Mouse (Mus musculus): ENCODE measurements around the gene Tspan1.

The Tspan1 gene

DNA sequence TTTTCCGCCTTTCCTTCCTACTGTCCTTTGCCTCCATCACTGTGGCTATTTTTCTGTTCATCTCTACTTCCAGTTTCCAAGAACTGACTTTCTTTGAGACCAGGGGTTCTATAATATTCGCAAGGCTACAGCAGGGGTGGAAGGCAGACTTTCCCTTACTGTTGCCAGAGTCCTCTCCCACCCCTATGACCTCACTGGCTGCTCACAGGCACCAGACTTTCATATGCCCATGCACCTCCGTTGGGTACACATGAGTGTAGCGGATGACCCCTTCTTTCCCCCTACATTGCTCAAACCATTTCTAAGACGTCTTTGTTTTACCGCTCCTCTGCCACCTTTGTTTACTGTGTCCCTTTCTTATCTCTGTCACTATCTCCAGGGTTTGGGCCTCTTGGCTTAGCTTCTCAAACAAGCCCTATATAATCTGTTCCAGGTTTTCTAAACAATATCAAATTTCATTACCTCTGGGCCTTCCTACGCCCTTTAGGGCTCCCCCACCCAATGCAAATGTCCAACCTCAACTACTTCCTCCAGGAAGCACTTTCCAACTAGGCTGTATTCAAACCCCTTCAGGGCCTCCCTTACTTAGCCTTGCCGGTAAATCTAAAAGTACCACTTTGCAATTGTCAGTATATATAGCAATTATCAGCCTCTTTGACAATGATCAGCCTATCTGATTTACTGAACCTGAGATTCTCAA, 1.5 kb downstream of the Tspan1 start:
- no peak for DNase-seq (ENCODE audit: low spot score)

DNA sequence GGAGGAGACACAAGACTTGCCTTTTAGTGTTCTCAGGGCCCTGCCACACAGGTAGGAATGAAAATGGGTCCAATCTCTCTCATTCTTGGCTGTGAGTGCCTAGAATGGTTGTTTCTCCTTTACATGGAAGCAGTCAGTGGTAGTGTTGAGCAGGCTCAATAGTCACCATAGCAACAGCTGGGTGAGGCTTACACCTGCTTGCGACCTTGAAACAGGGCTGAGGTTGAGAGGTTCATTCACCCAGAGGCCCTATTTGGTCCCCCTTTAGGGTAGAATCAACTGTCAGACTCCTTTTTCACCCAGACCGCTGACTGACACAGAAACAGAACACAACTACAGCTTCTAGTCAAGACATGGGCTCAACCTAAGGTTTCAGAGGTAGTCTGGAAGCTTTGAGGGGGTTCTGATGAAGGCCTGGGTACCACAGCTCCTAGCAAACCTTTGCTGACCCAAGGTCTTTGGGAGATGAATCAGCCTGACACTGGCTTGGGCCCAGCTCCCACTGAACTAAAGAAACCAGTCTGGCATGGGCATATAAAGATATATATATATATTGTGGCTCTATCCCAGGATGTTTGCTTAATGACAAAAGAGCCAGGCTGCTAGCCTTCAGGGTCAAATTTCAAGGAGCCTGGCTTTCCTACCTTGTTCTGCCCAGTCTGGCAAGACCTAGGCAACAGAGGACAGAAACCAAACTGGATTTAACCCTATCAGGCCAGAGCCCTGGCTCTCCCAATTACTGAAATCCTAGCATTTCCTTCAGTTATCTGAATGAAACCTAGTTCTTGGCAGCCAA, 2.4 kb downstream of the Tspan1 start:
- DNase-seq (ENCODE audit: low spot score): no peak

DNA sequence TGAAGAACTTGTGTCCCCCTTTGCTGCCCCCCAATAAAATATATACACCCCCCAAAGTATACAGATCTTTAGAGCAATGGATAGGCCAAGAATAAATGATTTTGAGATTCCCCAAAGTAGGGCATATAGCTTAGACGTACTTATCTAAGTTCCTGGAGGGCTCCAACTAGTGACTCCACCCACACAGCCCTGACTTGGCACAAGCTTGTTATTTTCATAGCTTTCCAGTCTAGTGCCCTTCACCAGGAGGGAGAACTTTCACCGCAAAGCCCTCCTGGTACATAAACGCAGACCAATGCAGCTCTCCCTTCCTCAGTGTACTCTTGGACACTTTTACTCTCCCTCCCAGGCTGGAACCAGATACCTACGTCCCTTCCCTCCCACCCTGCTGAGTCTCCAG, 5.3 kb downstream of the Tspan1 start:
- no peak for DNase-seq (ENCODE audit: low spot score)

DNA sequence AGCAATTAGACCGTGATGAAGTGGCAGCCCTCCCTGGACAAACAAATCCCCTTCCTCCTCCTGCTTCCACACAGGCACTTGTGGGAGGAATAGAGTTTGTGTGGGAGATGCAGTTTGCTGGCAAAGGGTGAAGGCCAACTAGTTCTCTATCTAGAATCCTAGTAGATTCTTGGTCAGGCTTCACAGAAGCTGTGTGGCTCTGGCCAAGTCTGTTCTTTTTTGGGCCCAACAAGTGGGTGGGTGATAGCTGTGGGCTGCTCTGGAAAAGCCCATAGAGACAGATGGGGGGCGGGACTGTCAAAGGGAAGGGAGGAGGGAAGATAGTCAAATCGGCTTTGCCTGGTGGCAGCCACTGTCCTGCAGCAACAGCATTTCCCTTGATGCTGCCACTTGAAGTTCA, 6.6 kb downstream of the Tspan1 start:
- no peak for DNase-seq (ENCODE audit: low spot score)

DNA sequence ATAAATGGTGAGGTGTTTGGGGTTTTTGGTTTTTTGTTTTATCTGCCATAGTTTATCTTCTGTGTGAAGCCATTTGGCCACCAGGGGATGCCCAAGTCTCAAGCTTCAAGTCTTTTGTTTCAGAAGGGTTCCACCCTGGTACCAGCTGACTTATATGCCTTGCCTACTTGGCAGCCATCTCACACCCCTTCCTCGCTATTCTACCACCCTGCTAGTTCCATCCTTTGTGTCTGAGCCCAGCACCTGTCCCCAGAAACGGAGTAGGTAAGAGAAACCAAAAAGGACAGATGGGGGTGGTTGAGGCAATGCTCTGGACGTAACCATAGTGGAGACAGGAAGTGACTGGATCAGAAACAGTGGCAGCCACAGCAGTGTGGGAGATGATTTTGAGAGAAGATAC, 7.5 kb downstream of the Tspan1 start:
- no peak for DNase-seq (ENCODE audit: low spot score)

DNA sequence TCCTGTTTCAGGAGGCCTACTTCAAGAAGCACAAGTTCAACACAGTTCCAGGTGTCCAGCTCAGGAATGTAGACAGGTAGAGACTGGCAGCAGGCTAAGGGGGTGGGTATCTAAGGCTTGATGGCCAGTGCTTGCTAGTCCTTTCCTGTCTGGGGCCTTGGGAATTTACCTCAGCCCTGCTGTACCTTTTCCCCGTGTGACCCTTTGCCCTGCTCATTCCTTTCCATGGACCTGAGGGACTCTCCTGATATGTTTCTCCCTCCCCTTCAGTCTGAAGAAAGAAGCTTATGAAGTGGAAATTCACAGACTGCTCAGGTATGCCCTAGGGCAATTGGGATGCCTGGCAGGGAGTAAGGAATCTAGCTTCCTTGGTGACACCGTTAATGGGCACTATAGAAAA, 9.5 kb downstream of the Tspan1 start:
- no peak for DNase-seq (ENCODE audit: low spot score)

DNA sequence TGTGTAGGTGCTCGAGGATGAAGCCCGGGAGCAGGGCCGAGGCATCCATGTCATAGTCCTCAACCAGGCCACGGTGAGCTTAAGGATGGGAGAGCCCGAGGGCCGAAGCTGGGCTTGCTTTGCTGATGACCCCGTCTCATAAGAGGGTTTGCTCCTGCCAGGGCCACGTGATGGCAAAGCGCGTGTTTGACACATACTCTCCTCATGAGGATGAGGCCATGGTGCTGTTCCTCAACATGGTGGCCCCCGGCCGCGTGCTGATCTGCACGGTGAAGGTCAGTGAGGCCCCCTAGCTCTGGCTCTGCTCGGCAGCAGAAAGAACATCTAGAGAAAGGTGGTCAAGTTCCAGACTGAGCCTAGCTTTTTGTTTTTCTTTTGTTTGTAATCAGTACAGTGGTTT, 14.7 kb downstream of the Tspan1 start:
- DNase-seq (ENCODE audit: low spot score): no peak

DNA sequence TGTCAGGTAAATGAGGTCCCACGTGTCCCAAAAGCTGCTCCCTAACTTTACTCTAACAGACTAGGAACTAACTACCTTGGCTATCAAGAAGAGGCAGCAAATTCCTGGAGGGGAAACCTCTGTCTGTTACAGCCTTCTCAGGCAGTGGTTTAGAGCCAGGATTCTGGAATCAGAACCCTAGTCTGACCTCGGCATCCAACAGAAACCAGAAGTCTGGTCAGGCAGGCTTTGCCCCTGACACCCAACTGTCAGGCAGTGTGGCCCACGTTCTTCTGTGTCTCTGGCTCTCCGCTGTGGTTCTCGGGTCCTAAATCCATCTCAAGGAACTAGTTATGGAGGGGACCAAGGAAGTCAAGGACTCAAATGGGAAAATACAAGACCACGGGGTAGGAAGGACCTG, 16.2 kb downstream of the Tspan1 start, which contains the start of gene Lurap1:
Gene Lurap1, minus strand, starts transcription at position 101 of the 400 bp plus-strand sequence.
- DNase-seq (ENCODE audit: low spot score): no peak

DNA sequence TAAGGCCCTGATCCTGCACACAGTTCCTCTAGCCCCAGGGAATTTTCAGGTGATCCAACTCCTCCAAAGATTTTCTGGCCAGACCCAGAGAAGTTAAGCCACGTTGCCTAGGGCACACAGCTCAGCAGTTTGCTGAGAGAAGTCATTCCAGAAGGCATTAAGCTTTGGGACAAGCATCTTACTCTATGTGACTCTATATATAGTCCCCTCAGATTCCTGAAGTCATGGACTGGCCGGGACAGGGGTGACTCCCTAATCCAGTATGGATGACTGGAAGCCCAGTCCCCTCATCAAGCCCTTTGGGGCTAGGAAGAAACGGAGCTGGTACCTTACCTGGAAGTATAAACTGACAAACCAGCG, 16.6 kb downstream of the Tspan1 start:
- DNase-seq (ENCODE audit: low spot score): no peak

DNA sequence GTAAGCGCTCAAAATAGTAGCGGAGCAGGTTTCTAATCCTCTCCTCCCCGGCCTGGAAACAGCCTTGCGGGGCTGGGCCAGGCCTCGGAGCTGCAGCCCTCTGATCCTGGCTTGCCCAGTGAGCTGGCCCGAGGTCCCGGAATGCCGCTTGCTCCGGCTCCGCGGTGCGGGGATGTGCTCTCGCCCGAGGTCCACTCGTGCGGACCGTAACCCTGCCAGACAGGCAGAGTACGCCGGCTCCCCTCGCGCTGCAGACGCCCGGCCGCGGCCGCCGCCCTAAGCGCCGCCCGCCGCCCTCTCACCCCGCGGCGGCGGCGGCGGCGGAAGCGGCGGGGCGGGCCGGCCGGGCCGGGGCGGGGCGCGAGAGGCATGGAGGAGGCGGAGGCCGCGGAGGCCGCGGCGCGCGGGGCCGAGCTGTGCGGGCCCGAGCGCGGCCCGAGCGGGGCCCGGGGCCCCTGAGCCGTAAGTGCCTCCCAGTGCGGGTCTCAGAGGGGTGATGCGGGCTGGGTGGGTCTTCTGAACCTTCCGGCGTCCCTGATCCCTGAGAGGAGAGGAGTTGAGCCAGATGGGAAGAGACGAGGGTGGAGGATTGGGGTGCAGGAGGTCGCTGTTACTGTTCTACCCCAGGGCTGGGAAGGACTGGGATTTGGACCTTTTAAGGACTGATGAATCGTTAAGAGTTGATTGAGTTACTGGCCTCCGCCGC, 17.1 kb downstream of the Tspan1 start:
- peak; percentile 71 for DNase-seq (ENCODE audit: low spot score)

DNA sequence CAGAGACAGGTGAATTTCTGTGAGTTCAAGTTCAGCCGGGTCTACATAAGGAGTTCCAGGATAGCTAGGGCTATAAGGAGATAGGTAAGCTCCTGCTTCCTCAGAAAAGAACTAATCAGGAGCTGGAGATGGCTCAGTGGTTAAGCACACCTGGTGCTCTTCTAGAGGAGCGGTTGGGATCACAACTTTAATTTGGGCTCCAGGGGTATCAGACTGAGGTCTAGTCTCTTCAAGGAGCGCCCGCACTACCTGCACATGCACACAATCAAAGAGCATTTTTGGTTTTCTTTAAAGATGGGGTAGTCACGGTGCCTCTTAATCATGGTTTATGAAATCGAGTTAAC, 17.6 kb downstream of the Tspan1 start:
- no peak for DNase-seq (ENCODE audit: low spot score)

DNA sequence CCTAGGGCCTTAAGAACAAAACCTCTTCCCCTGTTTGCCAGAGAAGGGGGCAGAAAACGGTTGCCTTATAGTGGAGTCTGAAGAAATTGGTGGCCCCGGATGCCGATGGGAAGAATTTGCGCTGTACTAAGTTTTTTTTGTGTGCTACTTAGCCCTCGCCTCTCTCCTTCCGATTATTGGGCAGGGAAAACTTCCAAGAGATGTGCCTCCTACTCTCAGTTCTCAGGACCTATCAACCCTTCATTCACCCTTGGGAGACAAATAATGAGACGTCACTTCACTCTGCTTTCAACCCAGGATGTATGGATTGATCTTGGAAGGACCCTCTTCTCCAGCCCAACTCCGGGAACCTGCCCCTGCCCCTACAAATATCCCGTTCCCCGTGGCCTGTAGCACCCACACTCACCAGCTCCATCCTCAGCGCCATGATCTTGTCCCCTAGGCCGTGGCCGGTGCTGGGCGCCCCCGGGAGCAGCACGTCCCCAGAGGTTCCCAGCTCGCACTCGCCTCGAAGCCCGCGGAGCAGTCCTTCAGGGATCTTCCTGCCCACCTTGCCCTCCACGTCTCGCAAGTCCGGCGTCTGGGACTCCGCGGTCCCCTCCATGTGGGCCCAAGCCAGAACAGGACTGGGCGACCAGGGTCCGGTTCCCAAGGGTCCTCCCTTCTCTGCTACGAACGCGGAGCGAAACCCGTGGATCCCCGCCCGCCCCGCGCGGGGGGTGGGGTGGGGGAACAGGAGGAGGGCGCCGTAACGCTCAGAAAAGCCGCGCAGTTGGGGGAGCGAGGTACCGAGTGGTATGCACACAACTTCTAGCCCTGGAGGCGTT, 23.3 kb downstream of the Tspan1 start:
- DNase-seq (ENCODE audit: low spot score): no peak

DNA sequence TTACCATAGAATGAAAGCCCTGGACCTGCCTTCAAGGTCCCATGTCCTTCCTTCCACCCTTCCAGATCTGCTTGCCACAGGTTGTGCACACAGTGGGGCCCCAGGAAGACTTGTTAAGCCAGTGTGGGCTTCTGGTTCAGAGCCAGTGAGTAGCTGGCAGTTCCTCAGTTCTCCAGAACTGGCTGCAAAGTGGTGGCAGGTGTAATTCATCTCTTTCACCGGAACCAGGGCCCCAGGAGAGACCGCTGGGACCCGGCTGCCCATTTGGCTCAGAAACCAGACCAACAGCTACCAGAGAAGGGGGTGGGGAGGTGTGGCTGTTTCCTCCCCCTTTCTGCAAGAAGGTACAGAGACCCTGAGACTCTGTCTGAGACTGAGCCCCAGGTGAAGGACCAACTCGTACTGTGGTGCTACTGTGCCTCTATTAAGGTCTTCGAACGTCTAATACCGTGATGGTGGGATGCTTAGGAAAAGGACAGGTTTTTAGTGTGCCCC, 24.0 kb downstream of the Tspan1 start:
- DNase-seq (ENCODE audit: low spot score): no peak

DNA sequence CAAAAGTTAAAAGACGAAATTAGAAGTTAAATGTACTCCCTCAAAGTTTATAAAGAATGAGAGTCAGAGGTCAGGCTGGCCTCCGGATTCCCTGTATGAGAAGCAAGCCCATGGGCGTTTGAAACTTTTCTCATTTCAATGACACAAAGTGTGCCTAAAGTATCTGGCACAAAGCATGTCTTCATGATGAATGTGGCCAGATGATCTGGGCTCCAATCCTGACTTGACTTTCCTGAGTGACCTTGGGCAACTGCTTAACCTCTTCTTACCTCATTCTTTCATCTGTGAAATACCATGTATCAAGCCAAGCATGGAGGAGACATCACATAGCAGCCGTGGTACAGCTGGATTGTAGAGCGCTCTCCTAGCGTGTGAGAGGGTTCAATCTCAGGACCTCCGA, 25.1 kb downstream of the Tspan1 start:
- DNase-seq (ENCODE audit: low spot score): no peak

DNA sequence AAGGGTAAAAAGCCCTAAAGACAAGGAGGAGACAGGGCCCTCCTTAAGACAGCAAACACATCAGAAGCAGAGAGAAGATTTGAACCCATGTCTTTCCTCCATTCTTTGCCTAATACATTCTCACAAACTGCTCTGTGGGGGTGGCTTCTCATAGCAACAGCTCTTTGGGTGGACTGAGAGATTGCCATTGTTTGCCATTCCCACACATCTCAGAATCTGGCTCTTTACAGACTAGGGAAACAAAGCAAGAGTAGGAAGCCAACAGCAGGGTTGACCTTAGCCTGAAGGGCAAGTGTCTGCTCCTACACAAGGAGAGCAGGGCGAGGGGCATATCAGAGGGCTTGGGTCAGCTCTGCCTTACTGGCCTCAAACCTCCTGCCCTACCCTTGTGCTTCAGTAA, 25.7 kb downstream of the Tspan1 start:
- no peak for DNase-seq (ENCODE audit: low spot score)

DNA sequence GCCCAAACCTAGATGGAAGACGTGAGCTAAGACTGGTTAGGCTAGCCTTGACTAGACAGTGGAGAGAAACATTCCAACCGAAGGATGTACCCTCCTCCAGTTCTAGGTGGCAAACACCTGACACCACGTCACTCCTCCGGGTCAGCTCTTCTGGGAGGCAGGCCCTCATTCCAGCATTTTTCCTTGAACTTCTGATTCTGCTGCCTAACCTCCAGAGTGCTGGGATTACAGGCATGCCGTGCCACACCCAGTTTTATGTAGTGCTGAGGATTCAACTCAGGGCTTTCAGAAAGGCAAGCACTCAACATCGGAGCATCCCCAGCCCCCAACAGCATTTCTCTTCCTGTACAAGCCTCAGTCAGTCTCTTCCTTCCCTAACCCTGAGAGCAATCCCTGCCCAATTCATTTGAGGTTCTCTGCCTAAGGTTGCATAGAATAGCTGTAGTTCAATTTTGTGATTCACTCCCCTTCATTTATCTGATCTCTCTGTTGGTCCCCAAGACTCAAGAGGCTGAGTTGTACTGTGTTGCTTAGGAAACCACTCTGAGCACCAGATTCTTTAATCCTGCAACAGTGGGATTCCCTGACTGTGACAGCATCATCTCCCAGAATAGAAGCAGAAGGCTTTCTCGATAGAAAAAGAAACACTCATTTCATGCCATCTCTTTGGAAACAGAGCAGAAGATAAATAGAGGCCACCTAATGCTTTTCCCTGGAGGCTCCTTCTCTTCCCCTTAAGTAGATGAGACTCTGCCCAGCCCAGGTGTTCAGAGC, 26.4 kb downstream of the Tspan1 start:
- DNase-seq (ENCODE audit: low spot score): no peak

DNA sequence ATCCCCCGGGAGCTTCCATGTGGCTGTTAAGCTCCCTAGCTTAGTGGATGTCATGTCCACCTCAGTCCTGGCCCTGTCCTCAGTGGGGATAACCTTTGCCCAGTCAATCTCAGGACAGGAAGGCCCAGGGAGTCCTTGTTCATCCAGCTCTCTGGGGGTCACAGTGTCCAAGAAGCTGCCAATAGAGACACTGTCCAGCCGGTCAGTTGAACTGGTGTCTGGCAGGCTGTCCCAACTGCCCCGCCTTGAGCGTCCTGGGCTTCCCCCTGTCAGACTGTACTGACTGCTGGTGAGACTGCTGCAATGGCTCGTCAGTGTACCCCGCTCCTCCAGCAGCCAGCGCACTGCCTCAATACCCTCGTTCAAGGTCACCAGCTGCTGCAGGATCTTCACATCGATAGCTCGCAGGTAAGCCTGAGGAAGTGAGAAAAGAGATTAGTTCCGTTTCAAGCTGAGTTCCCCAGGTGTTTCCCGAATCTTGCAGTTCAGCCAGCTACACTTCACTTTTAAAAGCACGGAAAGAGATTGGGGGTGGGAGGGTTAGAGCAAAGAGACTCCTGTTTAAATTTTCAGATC, 29.9 kb downstream of the Tspan1 start:
- no peak for DNase-seq (ENCODE audit: low spot score)

DNA sequence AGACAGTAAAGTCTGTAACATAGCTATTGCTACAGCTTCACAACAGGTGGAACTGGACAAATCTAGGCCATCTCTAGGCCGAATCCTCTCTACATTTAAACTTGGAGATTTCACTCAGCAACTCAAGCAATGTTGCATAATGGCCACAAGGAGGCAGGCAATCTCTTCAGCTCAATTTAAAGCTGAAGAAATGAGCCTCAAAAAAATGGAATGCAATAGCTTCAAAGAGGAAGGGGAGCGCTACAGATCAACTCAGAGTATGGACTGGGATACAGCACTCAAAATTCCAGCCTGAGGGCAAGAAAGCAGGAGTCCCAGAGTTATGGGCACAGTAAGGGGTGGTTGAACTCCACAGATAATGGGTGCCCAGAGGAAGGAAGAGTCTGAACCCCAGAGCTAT, 32.4 kb downstream of the Tspan1 start:
- no peak for DNase-seq (ENCODE audit: low spot score)

DNA sequence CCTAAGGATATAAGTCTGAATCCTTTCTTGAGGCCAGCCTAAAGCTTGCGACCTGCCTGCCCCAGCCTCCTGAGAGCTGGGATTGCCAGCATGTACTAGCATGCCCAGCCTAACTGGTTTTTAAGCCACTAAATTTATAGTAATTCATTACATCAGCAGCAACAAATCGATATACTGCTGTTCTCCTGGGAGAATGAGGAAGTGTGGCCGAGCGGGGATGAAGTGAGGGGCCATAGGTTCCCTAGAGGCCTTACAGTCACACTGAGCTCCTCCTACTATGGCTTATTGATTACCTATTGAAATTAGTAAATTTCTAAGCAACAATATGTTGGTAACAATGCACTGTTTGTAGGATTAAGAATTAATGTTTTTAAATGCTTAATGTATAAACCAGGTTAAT, 34.3 kb downstream of the Tspan1 start:
- no peak for DNase-seq (ENCODE audit: low spot score)

DNA sequence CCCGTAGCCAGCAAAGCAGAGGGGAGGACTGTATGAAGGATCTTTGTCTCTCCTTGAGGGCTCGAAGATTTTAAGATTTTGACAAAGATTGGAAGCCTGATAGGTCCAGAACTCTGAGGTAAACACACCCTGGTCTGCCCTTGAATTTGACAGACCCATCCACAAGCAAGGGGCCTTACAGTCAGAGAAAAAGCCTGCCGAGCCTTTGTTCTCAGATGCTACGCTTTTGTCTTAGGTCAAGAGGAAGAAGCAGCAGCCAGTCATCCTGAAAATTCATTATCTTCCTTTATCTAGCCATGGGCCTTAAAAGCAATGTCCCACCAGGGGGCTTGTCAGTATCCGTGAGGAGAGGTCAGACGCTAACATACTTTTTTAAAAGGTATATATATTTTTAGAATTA, 39.4 kb downstream of the Tspan1 start:
- no peak for DNase-seq (ENCODE audit: low spot score)

DNA sequence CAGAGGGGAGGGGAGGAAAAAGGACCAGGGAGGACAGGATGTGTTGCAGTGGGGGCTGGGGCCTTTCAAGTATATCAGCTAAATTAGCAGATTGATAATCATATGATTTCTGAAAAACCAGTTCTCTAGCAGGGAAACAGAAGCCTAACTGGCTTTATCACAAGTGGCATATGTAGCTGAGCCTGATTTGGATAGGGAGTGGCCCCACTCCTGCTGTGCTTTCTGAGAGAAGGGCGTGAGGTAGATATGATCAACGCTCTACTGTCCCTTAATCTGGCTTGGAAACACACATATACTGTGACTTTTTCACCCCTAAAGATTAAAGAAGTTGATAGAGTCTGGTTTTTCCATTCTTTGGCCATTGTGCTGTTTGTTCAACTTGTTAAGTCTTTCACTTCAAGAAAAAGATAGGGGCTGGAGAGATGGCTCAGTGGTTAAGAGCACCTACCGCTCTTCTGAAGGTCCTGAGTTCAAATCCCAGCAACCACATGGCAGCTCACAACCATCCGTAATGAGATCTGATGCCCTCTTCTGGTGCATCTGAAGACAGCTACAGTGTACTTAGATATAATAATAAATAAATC, 41.5 kb downstream of the Tspan1 start:
- no peak for DNase-seq (ENCODE audit: low spot score)

Data from spleen, adult 12 weeks (tissue).